Mouse (Mus musculus) large intestine, adult 2 months (tissue): ENCODE data around the gene Rcn3. TPM values are rescaled to one million over a fixed set of nuclear protein-coding genes. Genes with fewer than 3 reads are reported as not detected.

ENCODE experiments used
- polyA plus RNA-seq: library from polyadenylated mRNA; depleted of rRNA; stranded (reverse); fragments of >200 nt; gene quantifications from 2 replicates; pipeline ENCODE4 v1.2.3, GENCODE M21; 2012; rRNA removed

The Rcn3 gene
- polyA plus RNA-seq, 1 experiment, result 48.6 TPM

Other genes with a start within 250 kb of the Rcn3 start
- 61.3 and 67.2 TPM in 2 replicates for gene Akt1s1, start 243.2 kb downstream of the Rcn3 start, polyA plus RNA-seq
- gene Tbc1d17, start 243.1 kb downstream of the Rcn3 start, polyA plus RNA-seq, result 44.6 and 49.0 TPM in 2 replicates
- gene Pnkp, start 235.1 kb downstream of the Rcn3 start, polyA plus RNA-seq, result 52.1 and 57.9 TPM in 2 replicates
- 111 and 141 TPM in 2 replicates for gene Ptov1, start 222.4 kb downstream of the Rcn3 start, polyA plus RNA-seq
- 69.4 and 102 TPM in 2 replicates for gene Med25, start 199.5 kb downstream of the Rcn3 start, polyA plus RNA-seq
- gene Fuz, start 196.1 kb downstream of the Rcn3 start, polyA plus RNA-seq, result 19.9 and 21.7 TPM in 2 replicates
- gene Ap2a1, start 162.7 kb downstream of the Rcn3 start, polyA plus RNA-seq, result 55.6 and 80.7 TPM in 2 replicates
- not detected in 2 replicates for gene Tsks, start 149.0 kb downstream of the Rcn3 start, polyA plus RNA-seq
- 4.2 and 5.9 TPM in 2 replicates for gene Cpt1c, start 117.4 kb downstream of the Rcn3 start, polyA plus RNA-seq
- 167 and 188 TPM in 2 replicates for gene Prmt1, start 105.7 kb downstream of the Rcn3 start, polyA plus RNA-seq
- gene Irf3, start 94.6 kb downstream of the Rcn3 start, polyA plus RNA-seq, result 107 and 110 TPM in 2 replicates
- 20.8 and 23.3 TPM in 2 replicates for gene Bcl2l12, start 93.5 kb downstream of the Rcn3 start, polyA plus RNA-seq
- 32.3 and 44.7 TPM in 2 replicates for gene Scaf1, start 75.9 kb downstream of the Rcn3 start, polyA plus RNA-seq
- gene Rras, start 74.3 kb downstream of the Rcn3 start, polyA plus RNA-seq, result 112 and 124 TPM in 2 replicates
- 5.4 and 6.2 TPM in 2 replicates for gene Prr12, start 39.3 kb downstream of the Rcn3 start, polyA plus RNA-seq
- gene Nosip, start 29.8 kb downstream of the Rcn3 start, polyA plus RNA-seq, result 52.4 and 66.9 TPM in 2 replicates
- 77.3 and 92.5 TPM in 2 replicates for gene Prrg2, start 29.5 kb downstream of the Rcn3 start, polyA plus RNA-seq
- 75.3 and 85.1 TPM in 2 replicates for gene Fcgrt, start 11.6 kb upstream of the Rcn3 start, polyA plus RNA-seq
- 407 and 500 TPM in 2 replicates for gene Rps11, start 32.2 kb upstream of the Rcn3 start, polyA plus RNA-seq
- gene Rpl13a, start 36.5 kb upstream of the Rcn3 start, polyA plus RNA-seq, result 2,093 and 2,372 TPM in 2 replicates
- gene Gm45713, start 44.0 kb upstream of the Rcn3 start, polyA plus RNA-seq, result 0.78 and 1.1 TPM in 2 replicates
- gene Flt3l, start 44.2 kb upstream of the Rcn3 start, polyA plus RNA-seq, result 30.5 and 38.2 TPM in 2 replicates
- 62.5 and 65.5 TPM in 2 replicates for gene Pih1d1, start 62.1 kb upstream of the Rcn3 start, polyA plus RNA-seq
- 152 and 159 TPM in 2 replicates for gene Aldh16a1, start 62.4 kb upstream of the Rcn3 start, polyA plus RNA-seq
- gene Slc17a7, start 71.7 kb upstream of the Rcn3 start, polyA plus RNA-seq, result 0.07 and 0.11 TPM in 2 replicates
- not detected in 2 replicates for gene Gfy, start 87.3 kb upstream of the Rcn3 start, polyA plus RNA-seq
- gene Pth2, start 88.8 kb upstream of the Rcn3 start, polyA plus RNA-seq, result not detected in 2 replicates
- gene Ccdc155, start 112.7 kb upstream of the Rcn3 start, polyA plus RNA-seq, result 0.09 TPM in 1 of 2 replicates, not detected in the other
- gene Dkkl1, start 119.9 kb upstream of the Rcn3 start, polyA plus RNA-seq, result 0.47 and 0.67 TPM in 2 replicates
- gene Tead2, start 123.5 kb upstream of the Rcn3 start, polyA plus RNA-seq, result 8.9 and 11.4 TPM in 2 replicates
- 57.3 and 66.8 TPM in 2 replicates for gene Cd37, start 146.9 kb upstream of the Rcn3 start, polyA plus RNA-seq
- not detected in 2 replicates for gene Slc6a16, start 148.9 kb upstream of the Rcn3 start, polyA plus RNA-seq
- not detected in 2 replicates for gene Slc6a21, start 185.3 kb upstream of the Rcn3 start, polyA plus RNA-seq
- 182 and 185 TPM in 2 replicates for gene Trpm4, start 241.6 kb upstream of the Rcn3 start, polyA plus RNA-seq
- gene Hrc, start 243.1 kb upstream of the Rcn3 start, polyA plus RNA-seq, result 0.40 and 0.67 TPM in 2 replicates